Mouse (Mus musculus) embryonic facial prominence, embryonic 14.5 days (tissue): ENCODE results near the gene Metrnl. TPM values are rescaled to one million over a fixed set of nuclear protein-coding genes. Genes with fewer than 3 reads are reported as not detected.

Experiments
- ATAC-seq: fragments of 200-750 bp; cut with Nextera tagmentation; 2 replicates; pipeline ENCODE4 v1.8.0; 2017; ENCODE audit warnings: low read depth, moderate number of reproducible peaks, moderate TSS enrichment
- DNase-seq: peaks from one replicate; pipeline ENCODE4 v3.0.0-alpha.2; 2015; ENCODE audit warnings: low spot score
- H3K27ac ChIP-seq: fragments of 300-500 bp; sonication (generic); replicated peaks from 2 replicates; pipeline ENCODE4 v1.5.1; 2014; ENCODE audit warnings: low read depth, mild to moderate bottlenecking, low read length, moderate library complexity
- H3K27me3 ChIP-seq: fragments of 300-500 bp; sonication (generic); replicated peaks from 2 replicates; pipeline ENCODE4 v1.6.1; 2014; ENCODE audit warnings: low read length; ENCODE audit not compliant: control insufficient read depth, insufficient read depth
- H3K36me3 ChIP-seq: fragments of 300-500 bp; sonication (generic); 2 replicates; pipeline ENCODE4 v1.6.1; 2014; ENCODE audit warnings: low read length, mixed read lengths; ENCODE audit not compliant: control insufficient read depth, insufficient read depth
- H3K4me1 ChIP-seq: fragments of 300-500 bp; sonication (generic); 2 replicates; pipeline ENCODE4 v1.6.1; 2014; ENCODE audit warnings: antibody characterized with exemption, low read length; ENCODE audit not compliant: control insufficient read depth, insufficient read depth
- H3K4me2 ChIP-seq: fragments of 300-500 bp; sonication (generic); 2 replicates; pipeline ENCODE4 v1.6.1; 2014; ENCODE audit warnings: low read depth, mild to moderate bottlenecking, low read length, moderate library complexity, mixed read lengths
- H3K4me3 ChIP-seq: fragments of 300-500 bp; sonication (generic); 2 replicates; pipeline ENCODE4 v1.5.1; 2014; ENCODE audit warnings: low read depth, mild to moderate bottlenecking, low read length
- H3K9ac ChIP-seq: fragments of 300-500 bp; sonication (generic); 2 replicates; pipeline ENCODE4 v1.6.1; 2014; ENCODE audit warnings: low read depth, mild to moderate bottlenecking, low read length, moderate library complexity, mixed read lengths
- H3K9me3 ChIP-seq: fragments of 300-500 bp; sonication (generic); 2 replicates; pipeline ENCODE4 v1.6.1; 2016; ENCODE audit warnings: low read length; ENCODE audit not compliant: control insufficient read depth
- WGBS: fragments of 180-500 bp; shearing (Covaris S2); extraction: QIAGEN DNeasy Blood & Tissue Kit; methylation state at CpG from one replicate; pipeline ENCODE4 v1.1.7; 2014; 5-methylcytosine and 5-hydroxymethylcytosine counted together
- polyA plus RNA-seq: library from polyadenylated mRNA; unstranded; fragments of >200 nt; fragmentation: Nextera tagmentation; extraction: Ambion mirVana; gene quantifications from 2 replicates; pipeline ENCODE4 v1.2.1, GENCODE M21; 2014

The Metrnl gene
- polyA plus RNA-seq, 1 experiment from 2014 or later, result 58.0 TPM

GRCm38 (mm10) chr11:121695304-121696064, 5.9 kb upstream of the Metrnl start:
- no peak overlapping the region for H3K4me2 ChIP-seq
- DNase-seq, result no peak
- ATAC-seq, result no peak
- no peaks in the 10 kb centered on the region for H3K36me3 ChIP-seq
- H3K27me3 ChIP-seq, result no peaks in the 10 kb centered on the region
- H3K4me3 ChIP-seq, result no peak overlapping the region
- WGBS, result 80% methylated on average over 5 of the region's 5 CpGs
- H3K4me1 ChIP-seq, result no peaks in the 10 kb centered on the region
- H3K9me3 ChIP-seq, result no peaks in the 10 kb centered on the region
- no peak overlapping the region for H3K27ac ChIP-seq
- no peak overlapping the region for H3K9ac ChIP-seq

- Histone ChIP-seq H3K4me2 (no peak overlapping the region), H3K4me1 (no peaks in the 10 kb centered on the region; the same call in 1 of the 2 replicates), H3K36me3 (no peaks in the 10 kb centered on the region), H3K27me3 (no peaks in the 10 kb centered on the region), H3K4me3 (no peak overlapping the region), H3K27ac (no peak overlapping the region), H3K9me3 (no peaks in the 10 kb centered on the region), H3K9ac (no peak overlapping the region)
- DNase-seq, result no peak
- 80% methylated on average over 4 of the region's 4 CpGs for WGBS
- no peak for ATAC-seq
Observed at GRCm38 (mm10) chr11:121697271-121697670, 4.1 kb upstream of the Metrnl start.

GRCm38 (mm10) chr11:121698381-121698955, 2.9 kb upstream of the Metrnl start:
- no peak for ATAC-seq
- WGBS, result 62% methylated on average over 5 of the region's 5 CpGs

GRCm38 (mm10) chr11:121702111-121702894, 959 bp downstream of the Metrnl start:
- Histone ChIP-seq H3K27ac (peak overlapping the region; percentile 59), H3K4me3 (peak overlapping the region; percentile 73), H3K4me1 (peaks cover 23% of the 10 kb centered on the region), H3K9ac (peak overlapping the region; percentile 73), H3K4me2 (peak overlapping the region; percentile 96), H3K27me3 (peaks cover 10% of the 10 kb centered on the region; the same call in 1 of the 2 replicates), H3K36me3 (no peaks in the 10 kb centered on the region), H3K9me3 (no peaks in the 10 kb centered on the region)
- ATAC-seq (peak; percentile 92), DNase-seq (peak; percentile 92)
- WGBS, result under 1% methylated on average over 20 of the region's 69 CpGs

More at GRCm38 (mm10) chr11:121698381-121698955, 2.9 kb upstream of the Metrnl start:
- H3K9ac ChIP-seq, result no peak overlapping the region
- H3K4me2 ChIP-seq, result no peak overlapping the region
- 0 out of 2 replicates have a peak, but pooled peaks cover 4% of the 10 kb centered on the region for H3K27me3 ChIP-seq
- no peaks in the 10 kb centered on the region for H3K36me3 ChIP-seq
- no peak overlapping the region for H3K27ac ChIP-seq
- H3K4me3 ChIP-seq, result no peak overlapping the region
- H3K4me1 ChIP-seq, result peaks cover under 1% of the 10 kb centered on the region
- no peak for DNase-seq
- H3K9me3 ChIP-seq, result no peaks in the 10 kb centered on the region

GRCm38 (mm10) chr11:121702895-121703618, 1.7 kb downstream of the Metrnl start:
- Histone ChIP-seq H3K9me3 (no peaks in the 10 kb centered on the region), H3K9ac (peak overlapping the region; percentile 73), H3K36me3 (no peaks in the 10 kb centered on the region), H3K4me1 (peaks cover 29% of the 10 kb centered on the region), H3K27me3 (peaks cover 10% of the 10 kb centered on the region; the same call in 1 of the 2 replicates), H3K27ac (peak overlapping the region; percentile 59), H3K4me3 (peak overlapping the region; percentile 73), H3K4me2 (peak overlapping the region; percentile 96)
- WGBS, result 1% methylated on average over 40 of the region's 40 CpGs
- ATAC-seq (peak; percentile 19; the same call in 1 of the 2 replicates), DNase-seq (peak; percentile 64)

GRCm38 (mm10) chr11:121703619-121704215, 2.4 kb downstream of the Metrnl start:
- WGBS, result 9% methylated on average over 16 of the region's 16 CpGs
- H3K36me3 ChIP-seq, result no peaks in the 10 kb centered on the region
- peaks cover 29% of the 10 kb centered on the region for H3K4me1 ChIP-seq
- ATAC-seq (no peak), DNase-seq (no peak)
- H3K4me2 ChIP-seq, result peak overlapping the region; percentile 96
- H3K4me3 ChIP-seq, result peak overlapping the region; percentile 73
- H3K27me3 ChIP-seq, result peaks cover 10% of the 10 kb centered on the region; the same call in 1 of the 2 replicates
- H3K9ac ChIP-seq, result peak overlapping the region; percentile 73
- H3K9me3 ChIP-seq, result no peaks in the 10 kb centered on the region
- peak overlapping the region; percentile 59; the same call in 1 of the 2 replicates for H3K27ac ChIP-seq

GRCm38 (mm10) chr11:121706521-121707005, 5.2 kb downstream of the Metrnl start:
- Histone ChIP-seq H3K27ac (peak overlapping the region; percentile 59; the same call in 1 of the 2 replicates), H3K4me1 (peaks cover 29% of the 10 kb centered on the region), H3K27me3 (peaks cover 10% of the 10 kb centered on the region; the same call in 1 of the 2 replicates), H3K4me3 (no peak overlapping the region), H3K9ac (no peak overlapping the region), H3K4me2 (peak overlapping the region; percentile 10; the same call in 1 of the 2 replicates), H3K36me3 (no peaks in the 10 kb centered on the region), H3K9me3 (no peaks in the 10 kb centered on the region)
- ATAC-seq, result peak; percentile 27
- peak; percentile 88 for DNase-seq
- WGBS, result 7% methylated on average over 7 of the region's 7 CpGs
